Comparison of ENCODE assay signal across 9 mouse cellular contexts in genomic region chr19:41646947-41647631, GRCm38 (mm10).
DNase-seq lines count a peak whose midpoint lies in the region; ATAC-seq and TF ChIP-seq lines count a peak whose summit lies in the region.
"Had no signal": no experiment of that assay in that cellular context is flagged by ENCODE, and none has a peak within 500 bp of the region (broad histone marks: within the 10 kb centered on the region; RNA-seq: fewer than 3 reads in every experiment).

No protein-coding gene starts in this region.

- H3K9ac ChIP-seq in embryonic facial prominence, embryonic 11.5 days (replicated peaks; ENCODE audit: low read length), result no peak overlapping the region
- H3K9ac ChIP-seq: limb, embryonic 15.5 days had no signal

- peak; percentile 70 for TF ChIP-seq CTCF in E14TG2a.4 (conservative IDR thresholded peaks at IDR 0.05; ENCODE audit: low read length)
- peak; percentile 91 for TF ChIP-seq CTCF in layer of hippocampus, adult 2 months (conservative IDR thresholded peaks at IDR 0.05)

- 45% methylated on average over 16 of the region's 16 CpGs for WGBS in embryonic facial prominence, embryonic 11.5 days

- H3K27me3 ChIP-seq in E14TG2a.4 (ENCODE audit: insufficient read depth, low read length), result peaks cover 32% of the 10 kb centered on the region
- no peaks in the 10 kb centered on the region; the same call in 1 of the 2 replicates for H3K27me3 ChIP-seq in embryonic facial prominence, embryonic 11.5 days (ENCODE audit: control insufficient read depth, insufficient read depth, low read length)

- H3K4me3 ChIP-seq in E14TG2a.4 (replicated peaks; ENCODE audit: low read length), result no peak overlapping the region
- H3K4me3 ChIP-seq in embryonic facial prominence, embryonic 11.5 days (ENCODE audit: low read depth, low read length), result no peak overlapping the region
- H3K4me3 ChIP-seq in layer of hippocampus, adult 2 months, result no peak overlapping the region
- H3K4me3 ChIP-seq: limb, embryonic 15.5 days had no signal

- no peak for ATAC-seq in embryonic facial prominence, embryonic 11.5 days (replicated peaks; ENCODE audit: insufficient number of reproducible peaks, low FRiP score, low TSS enrichment, low read depth)

- H3K9me3 ChIP-seq in E14TG2a.4 (ENCODE audit: low read length), result peaks cover 3% of the 10 kb centered on the region; the same call in 1 of the 2 replicates
- no peaks in the 10 kb centered on the region for H3K9me3 ChIP-seq in embryonic facial prominence, embryonic 11.5 days (replicated peaks; ENCODE audit: control insufficient read depth, low read length)
- H3K9me3 ChIP-seq: limb, embryonic 15.5 days had no signal

- H3K27ac ChIP-seq in embryonic facial prominence, embryonic 11.5 days (replicated peaks; ENCODE audit: low read depth, low read length), result no peak overlapping the region
- peak overlapping the region; percentile 39; the same call in 1 of the 2 replicates for H3K27ac ChIP-seq in layer of hippocampus, adult 2 months
- H3K27ac ChIP-seq: limb, embryonic 15.5 days had no signal

- H3K4me2 ChIP-seq in embryonic facial prominence, embryonic 11.5 days (ENCODE audit: low read depth, low read length), result no peak overlapping the region
- H3K4me2 ChIP-seq: limb, embryonic 15.5 days had no signal

- DNase-seq in adrenal gland, postnatal 14 days, result peak; percentile 82
- peak; percentile 87 for DNase-seq in embryonic facial prominence, embryonic 11.5 days (ENCODE audit: low spot score)
- peak; percentile 58 for DNase-seq in heart, adult 8-10 months (ENCODE audit: low spot score)
- peak; percentile 84 for DNase-seq in layer of hippocampus, adult 2 months (ENCODE audit: low spot score in 2 of 2)
- peak; percentile 83 for DNase-seq in lung, postnatal 36 days
- DNase-seq in right cerebral cortex, postnatal 14 days, result peak; percentile 82
- peak; percentile 55 to 77 for DNase-seq in urinary bladder, postnatal 4 days (ENCODE audit: low spot score in 2 of 2)

- H3K36me3 ChIP-seq in E14TG2a.4 (ENCODE audit: insufficient read depth, low read length), result no peaks in the 10 kb centered on the region
- H3K36me3 ChIP-seq in embryonic facial prominence, embryonic 11.5 days (replicated peaks; ENCODE audit: control insufficient read depth, insufficient read depth, low read depth, low read length), result no peaks in the 10 kb centered on the region
- H3K36me3 ChIP-seq: limb, embryonic 15.5 days had no signal

- peaks cover 29% of the 10 kb centered on the region for H3K4me1 ChIP-seq in E14TG2a.4 (replicated peaks; ENCODE audit: low read depth, low read length)
- H3K4me1 ChIP-seq in embryonic facial prominence, embryonic 11.5 days (ENCODE audit: control insufficient read depth, insufficient read depth, low read length), result no peaks in the 10 kb centered on the region
- H3K4me1 ChIP-seq: limb, embryonic 15.5 days had no signal
